Mouse (Mus musculus) E14TG2a.4 (cell line): ENCODE data around the gene Lenep.

Source experiments
- H3K27me3 ChIP-seq: 2 replicates; pipeline ENCODE4 v1.6.1; 2014; ENCODE audit warnings: low read length, control low read depth; ENCODE audit not compliant: insufficient read depth
- H3K36me3 ChIP-seq: 2 replicates; pipeline ENCODE4 v1.6.1; 2014; ENCODE audit warnings: low read length, control low read depth; ENCODE audit not compliant: insufficient read depth
- H3K4me1 ChIP-seq: replicated peaks from 2 replicates; pipeline ENCODE4 v1.6.1; 2014; ENCODE audit warnings: low read depth, low read length, control low read depth
- H3K4me3 ChIP-seq: replicated peaks from 2 replicates; pipeline ENCODE4 v1.5.1; 2014; ENCODE audit warnings: mild to moderate bottlenecking, low read length
- H3K9me3 ChIP-seq: 2 replicates; pipeline ENCODE4 v1.6.1; 2014; ENCODE audit warnings: low read length, control low read depth
- CTCF ChIP-seq: conservative IDR thresholded peaks from 2 replicates; pipeline ENCODE4 v1.5.1; 2014; ENCODE audit warnings: low read length
- NANOG ChIP-seq: IDR thresholded peaks from 2 replicates; pipeline ENCODE4 v1.6.1; 2014; ENCODE audit warnings: borderline replicate concordance, low read length, mixed read lengths
- POU5F1 ChIP-seq: IDR thresholded peaks from 2 replicates; pipeline ENCODE4 v1.6.1; 2014; ENCODE audit warnings: low read length, borderline replicate concordance

The Lenep gene

GRCm38 (mm10) chr3:89402693-89403092, at the start of gene Lenep:
TSS of gene Lenep (minus strand) at chr3:89402793.
- Histone ChIP-seq H3K9me3 (no peaks in the 10 kb centered on the region), H3K36me3 (peaks cover 64% of the 10 kb centered on the region), H3K4me1 (peaks cover 39% of the 10 kb centered on the region), H3K27me3 (peaks cover 2% of the 10 kb centered on the region; the same call in 1 of the 2 replicates), H3K4me3 (no peak within 1 kb of the TSS)
- TF ChIP-seq NANOG, result no peak
- TF ChIP-seq POU5F1, result no peak
- no peak for TF ChIP-seq CTCF

- H3K4me3 ChIP-seq, result no peak overlapping the region
- peaks cover 3% of the 10 kb centered on the region for H3K36me3 ChIP-seq
- no peak for TF ChIP-seq CTCF
- no peak for TF ChIP-seq NANOG
- TF ChIP-seq POU5F1, result no peak
- H3K4me1 ChIP-seq, result peaks cover 93% of the 10 kb centered on the region
- H3K27me3 ChIP-seq, result no peaks in the 10 kb centered on the region
- no peaks in the 10 kb centered on the region for H3K9me3 ChIP-seq
Observed at GRCm38 (mm10) chr3:89451916-89452315, 49.3 kb upstream of the Lenep start.

GRCm38 (mm10) chr3:89449541-89449940, 46.9 kb upstream of the Lenep start:
- Histone ChIP-seq H3K9me3 (no peaks in the 10 kb centered on the region), H3K4me1 (peaks cover 77% of the 10 kb centered on the region), H3K36me3 (peaks cover 27% of the 10 kb centered on the region), H3K27me3 (no peaks in the 10 kb centered on the region), H3K4me3 (peak overlapping the region; percentile 73)
- TF ChIP-seq CTCF (peak; percentile 74), POU5F1 (no peak)

DNA sequence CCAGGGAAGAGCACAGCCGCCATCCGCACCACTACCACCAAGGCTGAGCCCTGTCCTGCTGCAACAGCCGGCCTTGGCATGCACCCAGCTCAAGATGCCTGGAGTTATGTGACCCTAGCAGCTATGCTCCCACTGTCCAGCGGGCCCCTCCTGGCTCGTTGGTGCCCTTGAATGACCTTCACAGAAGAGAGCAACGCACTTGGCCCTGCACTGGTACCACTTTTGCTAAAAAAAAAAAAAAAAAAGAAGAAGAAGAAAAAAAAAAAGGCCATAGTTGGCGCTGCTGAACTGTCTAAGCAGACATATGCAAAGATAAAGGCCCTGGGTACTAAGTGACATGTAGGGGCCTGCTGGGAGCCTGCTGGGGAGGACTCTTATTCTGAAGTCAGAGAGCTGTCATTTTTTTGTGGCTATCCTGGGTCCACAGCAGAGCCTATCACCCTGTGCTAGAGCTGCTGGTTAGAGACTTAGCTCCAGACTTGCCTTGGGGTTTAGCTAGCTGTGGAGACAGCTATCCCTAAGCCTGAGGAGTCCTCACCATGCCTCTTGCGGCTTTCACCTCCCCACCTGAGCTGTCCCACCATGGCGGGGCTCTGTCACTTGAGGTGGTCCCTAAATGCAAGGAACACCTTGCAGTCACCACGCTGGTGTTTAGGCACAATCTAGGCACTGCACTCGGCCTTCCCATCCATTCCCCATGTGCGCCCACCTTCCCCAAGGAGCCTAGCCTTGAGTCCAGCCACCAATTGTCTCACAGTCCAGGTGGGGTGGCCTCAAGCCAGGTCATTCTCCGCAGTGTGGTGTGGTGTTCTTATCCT, 46.3 kb upstream of the Lenep start:
- Histone ChIP-seq H3K4me3 (peak overlapping the region; percentile 73), H3K4me1 (peaks cover 71% of the 10 kb centered on the region), H3K36me3 (peaks cover 31% of the 10 kb centered on the region), H3K9me3 (no peaks in the 10 kb centered on the region), H3K27me3 (no peaks in the 10 kb centered on the region)
- TF ChIP-seq POU5F1 (no peak), NANOG (no peak), CTCF (no peak)

GRCm38 (mm10) chr3:89440691-89441090, 38.1 kb upstream of the Lenep start:
- peaks cover 27% of the 10 kb centered on the region for H3K4me1 ChIP-seq
- TF ChIP-seq NANOG (no peak), CTCF (no peak), POU5F1 (no peak)
- peaks cover 48% of the 10 kb centered on the region for H3K36me3 ChIP-seq
- no peak overlapping the region for H3K4me3 ChIP-seq
- no peaks in the 10 kb centered on the region for H3K9me3 ChIP-seq
- H3K27me3 ChIP-seq, result no peaks in the 10 kb centered on the region

DNA sequence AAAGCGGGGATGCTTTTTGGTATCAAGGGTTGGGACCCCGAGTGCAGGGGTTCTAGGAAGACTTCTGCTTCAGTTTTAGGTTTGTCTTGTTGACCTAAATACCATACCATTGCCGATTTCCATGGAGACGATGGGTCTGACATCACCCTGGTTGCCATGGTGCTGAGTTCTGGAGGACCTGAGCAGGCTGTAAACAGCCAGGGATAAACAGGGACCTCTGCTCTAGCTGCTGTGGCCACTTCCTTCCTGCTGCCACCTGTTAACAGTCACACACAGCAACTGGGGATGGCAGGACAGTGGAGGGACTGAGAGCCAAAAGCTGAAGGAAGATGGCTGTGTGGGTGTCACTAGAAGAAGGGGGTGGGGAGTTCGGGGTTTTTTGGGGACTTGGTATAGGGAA, 34.7 kb upstream of the Lenep start:
- peak overlapping the region; percentile 79 for H3K4me3 ChIP-seq
- H3K36me3 ChIP-seq, result peaks cover 47% of the 10 kb centered on the region
- no peak for TF ChIP-seq NANOG
- no peak for TF ChIP-seq POU5F1
- no peak for TF ChIP-seq CTCF
- H3K9me3 ChIP-seq, result no peaks in the 10 kb centered on the region
- peaks cover 61% of the 10 kb centered on the region for H3K4me1 ChIP-seq
- no peaks in the 10 kb centered on the region for H3K27me3 ChIP-seq

- Histone ChIP-seq H3K4me1 (peaks cover 69% of the 10 kb centered on the region), H3K9me3 (no peaks in the 10 kb centered on the region), H3K27me3 (no peaks in the 10 kb centered on the region), H3K36me3 (peaks cover 53% of the 10 kb centered on the region), H3K4me3 (peak within 1 kb of the TSS; percentile 79)
- no peak for TF ChIP-seq NANOG
- no peak for TF ChIP-seq CTCF
- TF ChIP-seq POU5F1, result no peak
Observed at GRCm38 (mm10) chr3:89436176-89437113, 33.9 kb upstream of the Lenep start, which contains the start of gene Pbxip1. TSS of gene Pbxip1 (plus strand) at chr3:89436706.

- H3K36me3 ChIP-seq, result peaks cover 47% of the 10 kb centered on the region
- H3K9me3 ChIP-seq, result no peaks in the 10 kb centered on the region
- H3K27me3 ChIP-seq, result no peaks in the 10 kb centered on the region
- peaks cover 78% of the 10 kb centered on the region for H3K4me1 ChIP-seq
- no peak for TF ChIP-seq POU5F1
- TF ChIP-seq NANOG, result no peak
- TF ChIP-seq CTCF, result no peak
- H3K4me3 ChIP-seq, result peak overlapping the region; percentile 37; the same call in 1 of the 2 replicates
Observed at GRCm38 (mm10) chr3:89435041-89435440, 32.4 kb upstream of the Lenep start.

DNA sequence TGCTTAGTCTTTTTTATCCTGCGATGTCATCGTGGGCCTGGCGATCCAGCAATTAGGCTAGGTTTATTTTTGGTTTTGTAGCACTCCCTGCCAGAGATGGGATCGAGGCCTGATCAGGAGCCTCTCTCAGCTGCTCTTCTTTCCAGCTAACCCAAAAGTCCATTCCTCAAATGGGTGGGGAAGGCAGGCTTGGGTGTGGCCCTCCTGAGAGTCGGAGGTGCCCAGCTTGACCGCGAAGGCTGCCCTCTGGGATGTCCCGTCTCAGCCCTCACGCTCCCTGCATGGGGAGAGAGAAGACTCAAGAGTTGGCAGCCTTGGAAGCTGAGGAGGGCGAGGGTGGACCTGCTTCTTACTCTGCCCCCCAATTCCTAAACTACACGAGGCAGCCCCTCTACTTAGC, 31.9 kb upstream of the Lenep start:
- TF ChIP-seq POU5F1 (no peak), CTCF (no peak), NANOG (no peak)
- Histone ChIP-seq H3K4me1 (peaks cover 78% of the 10 kb centered on the region), H3K27me3 (no peaks in the 10 kb centered on the region)

More for the DNA sequence above, 31.9 kb upstream of the Lenep start:
- H3K9me3 ChIP-seq, result no peaks in the 10 kb centered on the region
- peaks cover 42% of the 10 kb centered on the region for H3K36me3 ChIP-seq
- H3K4me3 ChIP-seq, result peak overlapping the region; percentile 37
